Mouse (Mus musculus) liver, adult 2 months (tissue): ENCODE measurements around the gene Itpkb. TPM values are rescaled to one million over a fixed set of nuclear protein-coding genes. Genes with fewer than 3 reads are reported as not detected.

Source experiments
- DNase-seq: peaks from one replicate; pipeline ENCODE4 v3.0.0-alpha.2; 2011; ENCODE audit warnings: low read depth, low spot score; ENCODE audit errors: extremely low read depth
- H3K27ac ChIP-seq: fragments of 200-500 bp; replicated peaks from 2 replicates; pipeline ENCODE4 v1.5.1; 2012; ENCODE audit warnings: low read depth, mild to moderate bottlenecking, control low read depth, inconsistent platforms, low read length; ENCODE audit not compliant: insufficient read depth
- H3K27me3 ChIP-seq: fragments of 200-500 bp; 2 replicates; pipeline ENCODE4 v1.6.1; 2012; ENCODE audit warnings: mild to moderate bottlenecking, moderate library complexity, low read length, inconsistent platforms; ENCODE audit not compliant: control insufficient read depth, insufficient read depth
- H3K36me3 ChIP-seq: fragments of 200-500 bp; 2 replicates; pipeline ENCODE4 v1.6.1; 2012; ENCODE audit warnings: low read length, inconsistent platforms; ENCODE audit not compliant: control insufficient read depth, insufficient read depth
- H3K4me1 ChIP-seq: fragments of 200-500 bp; 2 replicates; pipeline ENCODE4 v1.6.1; 2011; ENCODE audit warnings: low read length; ENCODE audit not compliant: control insufficient read depth, insufficient read depth
- H3K4me3 ChIP-seq: fragments of 200-500 bp; 2 replicates; pipeline ENCODE4 v1.5.1; 2011; ENCODE audit warnings: low read depth, mild to moderate bottlenecking, control low read depth, low read length, moderate library complexity; ENCODE audit not compliant: insufficient read depth
- H3K79me2 ChIP-seq: fragments of 200-500 bp; 2 replicates; pipeline ENCODE4 v1.6.1; 2012; ENCODE audit warnings: inconsistent platforms, mild to moderate bottlenecking, low read length, moderate library complexity; ENCODE audit not compliant: control insufficient read depth, insufficient read depth
- H3K9ac ChIP-seq: fragments of 200-500 bp; 2 replicates; pipeline ENCODE4 v1.6.1; 2012; ENCODE audit warnings: low read depth, mild to moderate bottlenecking, control low read depth, inconsistent platforms, low read length
- CTCF ChIP-seq: fragments of 200-500 bp; IDR thresholded peaks from 2 replicates; pipeline ENCODE4 v1.5.1; 2011; ENCODE audit warnings: low read depth, low read length, control low read depth
- POLR2A ChIP-seq: fragments of 200-500 bp; IDR thresholded peaks from 2 replicates; pipeline ENCODE4 v1.6.1; 2011; ENCODE audit warnings: low read length, control low read depth; ENCODE audit not compliant: insufficient read depth; ENCODE audit errors: extremely low read depth
- WGBS: fragments of 180-500 bp; shearing (Covaris S2); methylation state at CpG from one replicate; pipeline ENCODE4 v1.1.7; 2018; 5-methylcytosine and 5-hydroxymethylcytosine counted together
- polyA plus RNA-seq: library from polyadenylated mRNA; depleted of rRNA; stranded (reverse); fragments of >200 nt; gene quantifications from 2 replicates; pipeline ENCODE4 v1.2.3, GENCODE M21; 2012
- total RNA-seq: library from RNA; depleted of rRNA; stranded (reverse); fragments of >200 nt; gene quantifications from 2 replicates; pipeline ENCODE4 v1.2.3, GENCODE M21; 2014

Gene Itpkb
- total and polyA plus RNA-seq, 2 experiments, result 2.7 to 3.7 TPM

- Histone ChIP-seq H3K9ac (no peak overlapping the region), H3K4me3 (no peak overlapping the region), H3K27me3 (no peaks in the 10 kb centered on the region), H3K36me3 (no peaks in the 10 kb centered on the region), H3K27ac (no peak overlapping the region), H3K79me2 (no peaks in the 10 kb centered on the region), H3K4me1 (no peaks in the 10 kb centered on the region)
- 16% methylated on average over 7 of the region's 7 CpGs for WGBS
- DNase-seq, result peak; percentile 46
- TF ChIP-seq POLR2A, result no peak
- peak; percentile 95 for TF ChIP-seq CTCF
These were observed 103.7 kb downstream of the Itpkb start for GRCm38 (mm10) chr1:180433796-180434566.

GRCm38 (mm10) chr1:180434925-180435324 lies 104.6 kb downstream of the Itpkb start:
- TF ChIP-seq POLR2A (no peak), CTCF (no peak)
- no peak for DNase-seq
- Histone ChIP-seq H3K9ac (no peak overlapping the region), H3K36me3 (no peaks in the 10 kb centered on the region), H3K4me3 (no peak overlapping the region), H3K79me2 (no peaks in the 10 kb centered on the region), H3K4me1 (no peaks in the 10 kb centered on the region), H3K27me3 (no peaks in the 10 kb centered on the region), H3K27ac (no peak overlapping the region)
- WGBS, result 12% methylated on average over 9 of the region's 9 CpGs

GRCm38 (mm10) chr1:180439496-180439895 lies 109.2 kb downstream of the Itpkb start:
- WGBS, result 63% methylated on average over 4 of the region's 4 CpGs
- H3K36me3 ChIP-seq, result no peaks in the 10 kb centered on the region
- no peak overlapping the region for H3K9ac ChIP-seq
- no peak for TF ChIP-seq CTCF
- no peak for TF ChIP-seq POLR2A
- H3K4me1 ChIP-seq, result no peaks in the 10 kb centered on the region
- H3K27me3 ChIP-seq, result no peaks in the 10 kb centered on the region
- no peak for DNase-seq
- no peaks in the 10 kb centered on the region for H3K79me2 ChIP-seq
- no peak overlapping the region for H3K27ac ChIP-seq
- H3K4me3 ChIP-seq, result no peak overlapping the region

GRCm38 (mm10) chr1:180444411-180444810 lies 114.1 kb downstream of the Itpkb start:
- H3K4me3 ChIP-seq, result no peak overlapping the region
- DNase-seq, result no peak
- H3K27me3 ChIP-seq, result no peaks in the 10 kb centered on the region
- H3K79me2 ChIP-seq, result no peaks in the 10 kb centered on the region
- WGBS, result 80% methylated on average over 3 of the region's 3 CpGs
- H3K27ac ChIP-seq, result no peak overlapping the region
- H3K9ac ChIP-seq, result no peak overlapping the region
- no peaks in the 10 kb centered on the region for H3K4me1 ChIP-seq
- TF ChIP-seq CTCF (no peak), POLR2A (no peak)
- H3K36me3 ChIP-seq, result no peaks in the 10 kb centered on the region

GRCm38 (mm10) chr1:180449641-180450040 lies 119.4 kb downstream of the Itpkb start:
- no peak for DNase-seq

GRCm38 (mm10) chr1:180458274-180458673 lies 128.0 kb downstream of the Itpkb start:
- H3K9ac ChIP-seq, result no peak overlapping the region

More at GRCm38 (mm10) chr1:180449641-180450040, 119.4 kb downstream of the Itpkb start:
- TF ChIP-seq POLR2A (no peak), CTCF (no peak)
- Histone ChIP-seq H3K4me1 (no peaks in the 10 kb centered on the region), H3K4me3 (no peak overlapping the region), H3K27ac (no peak overlapping the region), H3K36me3 (no peaks in the 10 kb centered on the region), H3K9ac (no peak overlapping the region), H3K27me3 (no peaks in the 10 kb centered on the region), H3K79me2 (no peaks in the 10 kb centered on the region)
- WGBS, result 58% methylated on average over 2 of the region's 2 CpGs

More at GRCm38 (mm10) chr1:180458274-180458673, 128.0 kb downstream of the Itpkb start:
- Histone ChIP-seq H3K27me3 (peaks cover 3% of the 10 kb centered on the region), H3K79me2 (no peaks in the 10 kb centered on the region), H3K4me1 (no peaks in the 10 kb centered on the region), H3K4me3 (no peak overlapping the region), H3K36me3 (no peaks in the 10 kb centered on the region), H3K27ac (no peak overlapping the region)
- no peak for TF ChIP-seq CTCF
- TF ChIP-seq POLR2A, result no peak
- WGBS, result 69% methylated on average over 6 of the region's 6 CpGs
- DNase-seq, result peak; percentile 4
